Mouse (Mus musculus) myocyte (in vitro differentiated cells): Measurements from ENCODE around the gene Ssx2ip. TPM values are rescaled to one million over a fixed set of nuclear protein-coding genes. Genes with fewer than 3 reads are reported as not detected.

Experiments
- H3K27me3 ChIP-seq: one replicate; pipeline ENCODE4 v1.6.1; 2011; ENCODE audit not compliant: control insufficient read depth, insufficient read depth, insufficient read length
- H3K36me3 ChIP-seq: one replicate; pipeline ENCODE4 v1.6.1; 2011; ENCODE audit not compliant: control insufficient read depth, insufficient read depth
- H3K4me2 ChIP-seq: one replicate; pipeline ENCODE4 v1.6.1; 2011; ENCODE audit warnings: low read depth, control low read depth
- H3K4me3 ChIP-seq: one replicate; pipeline ENCODE4 v1.5.1; 2011; ENCODE audit warnings: mild to moderate bottlenecking, control low read depth, moderate library complexity
- H3K79me2 ChIP-seq: one replicate; pipeline ENCODE4 v1.6.1; 2011; ENCODE audit not compliant: control insufficient read depth, insufficient read depth
- H3ac ChIP-seq: one replicate; pipeline ENCODE4 v1.6.1; 2011; ENCODE audit not compliant: control insufficient read depth, insufficient read length
- CEBPB ChIP-seq: IDR thresholded peaks from 2 replicates; pipeline ENCODE4 v1.6.1; 2011; ENCODE audit warnings: mild to moderate bottlenecking, moderate library complexity; ENCODE audit not compliant: poor library complexity, insufficient read depth, severe bottlenecking
- E2F4 ChIP-seq: IDR thresholded peaks from one replicate; pipeline ENCODE4 v1.6.1; 2011; ENCODE audit warnings: mild to moderate bottlenecking, control low read depth, moderate library complexity; ENCODE audit not compliant: insufficient read depth
- MAX ChIP-seq: IDR thresholded peaks from one replicate; pipeline ENCODE4 v1.6.1; 2011; ENCODE audit warnings: low read depth, mild to moderate bottlenecking, control low read depth
- MYOD1 ChIP-seq, 3 experiments: IDR thresholded peaks; one replicate each; pipeline ENCODE4 v1.6.1; 2011; ENCODE audit warnings: control low read depth in 2 of 3, low read depth in 2 of 3, mild to moderate bottlenecking in 2 of 3, moderate library complexity in 1 of 3; ENCODE audit not compliant: insufficient read length in 2 of 3, control insufficient read depth in 1 of 3
- MYOG ChIP-seq, 3 experiments: IDR thresholded peaks; one replicate each; pipeline ENCODE4 v1.6.1; 2011; ENCODE audit warnings: control low read depth in 2 of 3, low read depth in 2 of 3, mild to moderate bottlenecking in 2 of 3; ENCODE audit not compliant: insufficient read length in 2 of 3, control insufficient read depth in 1 of 3, insufficient read depth in 1 of 3
- POLR2A ChIP-seq: IDR thresholded peaks from one replicate; pipeline ENCODE4 v1.6.1; 2011; ENCODE audit warnings: low read depth, mild to moderate bottlenecking, control low read depth, moderate library complexity; ENCODE audit not compliant: insufficient read length
- POLR2AphosphoS2 ChIP-seq: IDR thresholded peaks from one replicate; pipeline ENCODE4 v1.6.1; 2011; ENCODE audit warnings: low read depth, control low read depth; ENCODE audit not compliant: insufficient read length
- REST ChIP-seq: IDR thresholded peaks from one replicate; pipeline ENCODE4 v1.6.1; 2011; ENCODE audit warnings: mild to moderate bottlenecking, control low read depth, moderate library complexity; ENCODE audit not compliant: insufficient read depth, insufficient read length
- SRF ChIP-seq: IDR thresholded peaks from one replicate; pipeline ENCODE4 v1.6.1; 2011; ENCODE audit warnings: low read depth; ENCODE audit not compliant: control insufficient read depth, insufficient read length
- TCF12 ChIP-seq: IDR thresholded peaks from one replicate; pipeline ENCODE4 v1.6.1; 2011; ENCODE audit warnings: mild to moderate bottlenecking, control low read depth; ENCODE audit not compliant: poor library complexity, insufficient read depth, severe bottlenecking
- TCF3 ChIP-seq: IDR thresholded peaks from one replicate; pipeline ENCODE4 v1.6.1; 2011; ENCODE audit warnings: low read depth, control low read depth; ENCODE audit not compliant: insufficient read length
- USF1 ChIP-seq: IDR thresholded peaks from one replicate; pipeline ENCODE4 v1.6.1; 2011; ENCODE audit warnings: low read depth, mild to moderate bottlenecking, control low read depth, moderate library complexity
- polyA plus RNA-seq: library from polyadenylated mRNA; unstranded; fragments of >200 nt; fragmentation: generic; extraction: Trizol; gene quantifications from one replicate; pipeline ENCODE4 v1.2.1, GENCODE M21; 2012; ENCODE audit warnings: missing spikeins

Gene Ssx2ip
- polyA plus RNA-seq, 1 experiment = 13.5 TPM

GRCm38 (mm10) chr3:146413016-146413415 lies 8.6 kb downstream of the Ssx2ip start:
- Histone ChIP-seq H3K36me3 (peaks cover under 1% of the 10 kb centered on the region), H3K79me2 (peaks cover 5% of the 10 kb centered on the region), H3K27me3 (no peaks in the 10 kb centered on the region), H3K4me2 (no peak overlapping the region), H3K4me3 (no peak overlapping the region), H3ac (no peak overlapping the region)
- no peak for TF ChIP-seq TCF3
- TF ChIP-seq USF1 = no peak
- TF ChIP-seq E2F4 = no peak
- TF ChIP-seq MYOD1 (IDR thresholded peaks at IDR 0.05; ENCODE audit: control insufficient read depth in 1 of 3, insufficient read length in 2 of 3, low read depth in 2 of 3) = no peak
- TF ChIP-seq MAX = no peak
- TF ChIP-seq CEBPB = no peak
- no peak for TF ChIP-seq SRF
- TF ChIP-seq REST = no peak
- TF ChIP-seq POLR2AphosphoS2 = no peak
- no peak for TF ChIP-seq TCF12
- no peak for TF ChIP-seq POLR2A
- no peak for TF ChIP-seq MYOG (IDR thresholded peaks at IDR 0.05; ENCODE audit: control insufficient read depth in 1 of 3, insufficient read depth in 1 of 3, insufficient read length in 2 of 3, low read depth in 2 of 3)

GRCm38 (mm10) chr3:146413992-146414391 lies 9.6 kb downstream of the Ssx2ip start:
- Histone ChIP-seq H3K4me3 (no peak overlapping the region), H3K79me2 (no peaks in the 10 kb centered on the region), H3K27me3 (no peaks in the 10 kb centered on the region), H3ac (no peak overlapping the region), H3K36me3 (peaks cover 6% of the 10 kb centered on the region), H3K4me2 (no peak overlapping the region)
- TF ChIP-seq POLR2A (no peak), SRF (no peak), REST (no peak), MYOD1 (IDR thresholded peaks at IDR 0.05; ENCODE audit: control insufficient read depth in 1 of 3, insufficient read length in 2 of 3, low read depth in 2 of 3) (no peak), POLR2AphosphoS2 (no peak)

GRCm38 (mm10) chr3:146414555-146414954 lies 10.1 kb downstream of the Ssx2ip start:
- Histone ChIP-seq H3K36me3 (peaks cover 10% of the 10 kb centered on the region), H3ac (no peak overlapping the region), H3K4me2 (no peak overlapping the region), H3K79me2 (no peaks in the 10 kb centered on the region), H3K4me3 (no peak overlapping the region), H3K27me3 (no peaks in the 10 kb centered on the region)
- TF ChIP-seq USF1 (no peak), SRF (no peak), MYOG (IDR thresholded peaks at IDR 0.05; ENCODE audit: control insufficient read depth in 1 of 3, insufficient read depth in 1 of 3, insufficient read length in 2 of 3, low read depth in 2 of 3) (no peak), CEBPB (no peak), TCF3 (no peak)

- H3K79me2 ChIP-seq = no peaks in the 10 kb centered on the region
- H3ac ChIP-seq = no peak overlapping the region
- H3K36me3 ChIP-seq = peaks cover 10% of the 10 kb centered on the region
- H3K27me3 ChIP-seq = no peaks in the 10 kb centered on the region
- no peak overlapping the region for H3K4me2 ChIP-seq
- TF ChIP-seq TCF3 (no peak), SRF (no peak), POLR2A (no peak), MYOD1 (IDR thresholded peaks at IDR 0.05; ENCODE audit: control insufficient read depth in 1 of 3, insufficient read length in 2 of 3, low read depth in 2 of 3) (no peak)
- no peak overlapping the region for H3K4me3 ChIP-seq
Measured at GRCm38 (mm10) chr3:146417873-146418272, 13.4 kb downstream of the Ssx2ip start.

GRCm38 (mm10) chr3:146418901-146419300 lies 14.5 kb downstream of the Ssx2ip start:
- H3K36me3 ChIP-seq = peaks cover 10% of the 10 kb centered on the region
- TF ChIP-seq REST (no peak), POLR2A (no peak), MYOG (IDR thresholded peaks at IDR 0.05; ENCODE audit: control insufficient read depth in 1 of 3, insufficient read depth in 1 of 3, insufficient read length in 2 of 3, low read depth in 2 of 3) (no peak), USF1 (no peak)
- no peak overlapping the region for H3K4me3 ChIP-seq
- H3ac ChIP-seq = no peak overlapping the region
- H3K79me2 ChIP-seq = no peaks in the 10 kb centered on the region
- no peaks in the 10 kb centered on the region for H3K27me3 ChIP-seq
- H3K4me2 ChIP-seq = no peak overlapping the region

GRCm38 (mm10) chr3:146419534-146419933 lies 15.1 kb downstream of the Ssx2ip start:
- Histone ChIP-seq H3K36me3 (peaks cover 10% of the 10 kb centered on the region), H3K79me2 (no peaks in the 10 kb centered on the region), H3K4me2 (no peak overlapping the region), H3ac (no peak overlapping the region), H3K27me3 (no peaks in the 10 kb centered on the region), H3K4me3 (no peak overlapping the region)
- no peak for TF ChIP-seq POLR2A
- no peak for TF ChIP-seq CEBPB
- no peak for TF ChIP-seq E2F4
- TF ChIP-seq TCF12 = no peak
- no peak for TF ChIP-seq TCF3
- no peak for TF ChIP-seq POLR2AphosphoS2
- no peak for TF ChIP-seq MAX
- no peak for TF ChIP-seq REST
